Mouse (Mus musculus) small intestine, adult 2 months (tissue): ENCODE results near the gene Clic3. TPM values are rescaled to one million over a fixed set of nuclear protein-coding genes. Genes with fewer than 3 reads are reported as not detected.

Experiments
- H3K27ac ChIP-seq: fragments of 200-500 bp; 2 replicates; pipeline ENCODE4 v1.5.1; 2012; ENCODE audit warnings: low read depth, low read length, control low read depth, inconsistent platforms; ENCODE audit not compliant: insufficient read depth
- H3K27me3 ChIP-seq: fragments of 200-500 bp; 2 replicates; pipeline ENCODE4 v1.6.1; 2012; ENCODE audit warnings: mild to moderate bottlenecking, moderate library complexity, low read length, inconsistent platforms; ENCODE audit not compliant: control insufficient read depth, insufficient read depth
- H3K36me3 ChIP-seq: fragments of 200-500 bp; 2 replicates; pipeline ENCODE4 v1.6.1; 2012; ENCODE audit warnings: mild to moderate bottlenecking, low read length, control low read depth, inconsistent platforms; ENCODE audit not compliant: control insufficient read depth, insufficient read depth
- H3K4me1 ChIP-seq: fragments of 200-500 bp; 2 replicates; pipeline ENCODE4 v1.6.1; 2012; ENCODE audit warnings: low read length, inconsistent platforms, mixed read lengths; ENCODE audit not compliant: control insufficient read depth, insufficient read depth, insufficient read length
- H3K4me3 ChIP-seq: fragments of 200-500 bp; 2 replicates; pipeline ENCODE4 v1.5.1; 2012; ENCODE audit warnings: low read depth, mild to moderate bottlenecking, control low read depth, inconsistent platforms, low read length, moderate library complexity
- CTCF ChIP-seq: fragments of 200-500 bp; IDR thresholded peaks from 2 replicates; pipeline ENCODE4 v1.5.1; 2012; ENCODE audit warnings: low read depth, mild to moderate bottlenecking, control low read depth, inconsistent platforms, low read length, moderate library complexity, mixed read lengths; ENCODE audit not compliant: insufficient replicate concordance, insufficient read length; ENCODE audit errors: extremely low read depth
- POLR2A ChIP-seq: fragments of 200-500 bp; IDR thresholded peaks from 2 replicates; pipeline ENCODE4 v1.6.1; 2012; ENCODE audit warnings: low read depth, mild to moderate bottlenecking, control low read depth, inconsistent platforms, low read length, moderate library complexity
- WGBS: fragments of 180-500 bp; shearing (Covaris S2); methylation state at CpG from one replicate; pipeline ENCODE4 v1.1.7; 2018; 5-methylcytosine and 5-hydroxymethylcytosine counted together
- polyA plus RNA-seq: library from polyadenylated mRNA; depleted of rRNA; stranded (reverse); fragments of >200 nt; gene quantifications from 2 replicates; pipeline ENCODE4 v1.2.3, GENCODE M21; 2012

Clic3 gene
- polyA plus RNA-seq, 1 experiment = 0.38 TPM

DNA sequence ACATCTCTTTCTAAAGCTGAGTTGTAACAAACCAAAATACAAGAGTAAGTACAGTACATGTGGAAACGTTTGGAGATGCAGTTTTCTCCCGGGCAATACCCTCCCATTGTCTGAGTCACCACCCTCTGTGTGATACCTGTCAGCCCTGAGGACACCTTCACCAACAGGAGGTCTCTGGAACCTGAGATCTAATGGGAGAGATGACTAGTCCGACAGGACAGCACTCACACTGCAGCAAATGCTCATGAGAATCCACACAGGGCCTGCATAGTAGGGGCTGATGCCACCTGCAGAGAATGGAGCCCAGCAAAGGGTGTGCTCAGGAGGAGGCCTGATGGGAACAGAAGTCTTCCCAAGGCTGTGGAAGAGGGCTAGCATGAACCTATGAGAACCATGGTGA, 4.8 kb downstream of the Clic3 start:
- H3K27ac ChIP-seq = peak overlapping the region; percentile 79
- peaks cover 23% of the 10 kb centered on the region for H3K4me1 ChIP-seq
- WGBS = 14% methylated on average over 3 of the region's 3 CpGs
- TF ChIP-seq POLR2A (no peak), CTCF (no peak)
- 0 out of 2 replicates have a peak, but pooled peaks cover 2% of the 10 kb centered on the region for H3K36me3 ChIP-seq
- H3K27me3 ChIP-seq = no peaks in the 10 kb centered on the region
- no peak overlapping the region for H3K4me3 ChIP-seq

DNA sequence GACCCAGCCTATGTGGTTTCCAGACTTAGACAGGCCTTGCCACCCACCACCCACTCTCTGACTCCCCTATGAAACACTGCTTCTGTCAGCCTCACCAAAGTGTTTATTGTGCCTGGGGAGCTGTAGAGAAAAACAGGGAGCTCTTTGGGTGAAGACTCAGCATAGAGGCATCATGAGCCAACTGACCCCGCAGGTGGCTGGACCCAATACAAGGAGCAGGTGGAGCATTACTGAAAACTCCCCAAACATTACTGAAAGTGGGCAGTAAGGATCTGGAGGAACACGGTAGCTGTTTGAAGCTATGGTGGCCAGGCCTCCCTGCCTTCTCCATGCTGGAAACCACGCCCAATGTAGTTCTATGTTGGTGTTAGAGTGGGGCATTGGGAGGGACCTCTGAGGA, 7.0 kb downstream of the Clic3 start:
- Histone ChIP-seq H3K4me3 (no peak overlapping the region), H3K36me3 (0 out of 2 replicates have a peak, but pooled peaks cover 2% of the 10 kb centered on the region), H3K27ac (no peak overlapping the region), H3K27me3 (no peaks in the 10 kb centered on the region), H3K4me1 (peaks cover 15% of the 10 kb centered on the region)
- TF ChIP-seq CTCF = no peak
- no peak for TF ChIP-seq POLR2A
- 86% methylated on average over 3 of the region's 3 CpGs for WGBS

DNA sequence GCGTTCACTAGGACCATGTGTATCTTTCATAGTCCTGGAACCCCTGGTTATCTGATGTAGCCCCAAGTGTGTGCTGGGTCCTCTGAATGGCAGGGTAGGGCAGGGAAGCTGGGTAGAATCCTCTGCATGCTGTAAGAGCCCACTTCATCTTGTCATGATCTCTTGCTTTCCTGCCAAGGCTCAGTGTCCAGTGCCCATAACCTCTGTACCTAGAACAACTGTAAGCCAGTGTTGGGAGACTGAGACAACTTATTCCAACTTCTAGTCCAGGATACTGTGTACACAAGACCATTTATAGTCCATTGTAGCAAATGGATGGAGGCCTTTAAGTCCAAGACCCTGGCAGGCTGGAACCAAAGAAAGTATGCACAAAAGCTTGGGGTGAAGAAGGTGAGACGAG, 8.6 kb downstream of the Clic3 start:
- Histone ChIP-seq H3K27ac (peak overlapping the region; percentile 70), H3K27me3 (no peaks in the 10 kb centered on the region), H3K36me3 (no peaks in the 10 kb centered on the region), H3K4me3 (no peak overlapping the region), H3K4me1 (peaks cover 6% of the 10 kb centered on the region)
- 70% methylated on average over 2 of the region's 2 CpGs for WGBS
- no peak for TF ChIP-seq POLR2A
- TF ChIP-seq CTCF = no peak

DNA sequence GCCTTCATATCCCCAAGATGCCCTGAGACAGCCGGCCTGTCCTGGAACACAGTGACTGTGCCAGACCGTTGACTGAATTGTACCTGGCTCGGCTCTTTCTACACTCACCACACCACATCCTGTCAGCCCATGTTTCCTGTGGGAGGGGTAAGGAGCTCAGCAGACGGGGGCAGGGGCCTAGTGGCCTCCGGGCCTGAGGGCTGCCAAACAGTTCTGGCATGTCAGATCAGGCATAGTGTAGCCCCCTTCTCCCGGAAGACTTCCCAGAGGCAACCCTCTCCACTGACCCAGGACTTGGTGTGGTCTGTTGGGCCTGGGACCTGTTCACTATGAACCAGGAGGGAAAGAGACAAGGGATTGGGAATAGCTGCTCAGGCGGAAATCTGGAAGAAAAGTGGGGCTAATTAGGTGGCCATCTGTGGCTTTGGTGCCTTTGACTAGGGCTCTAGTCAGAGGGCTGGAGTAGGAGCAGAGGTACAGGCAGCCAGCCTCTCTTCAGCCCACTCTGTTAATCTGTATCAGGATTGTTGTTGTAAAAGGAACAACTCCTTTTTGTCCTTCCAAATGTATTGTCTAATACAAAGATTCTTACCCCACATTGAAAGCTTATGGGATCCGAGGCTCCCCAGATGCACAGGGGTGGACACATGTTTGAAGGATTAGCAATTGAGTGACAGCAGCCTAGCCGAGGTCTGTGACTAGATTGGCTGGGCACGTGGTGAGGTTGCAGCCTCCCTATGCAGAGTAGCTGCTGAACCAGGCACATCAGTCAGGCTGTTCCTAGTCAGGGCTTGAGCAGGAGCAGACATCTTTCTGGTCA, 9.4 kb downstream of the Clic3 start:
- peak overlapping the region; percentile 70 for H3K27ac ChIP-seq
- H3K27me3 ChIP-seq = no peaks in the 10 kb centered on the region
- no peaks in the 10 kb centered on the region for H3K36me3 ChIP-seq
- TF ChIP-seq POLR2A = no peak
- TF ChIP-seq CTCF = no peak
- WGBS = 64% methylated on average over 10 of the region's 10 CpGs
- H3K4me1 ChIP-seq = peaks cover 6% of the 10 kb centered on the region
- H3K4me3 ChIP-seq = no peak overlapping the region

DNA sequence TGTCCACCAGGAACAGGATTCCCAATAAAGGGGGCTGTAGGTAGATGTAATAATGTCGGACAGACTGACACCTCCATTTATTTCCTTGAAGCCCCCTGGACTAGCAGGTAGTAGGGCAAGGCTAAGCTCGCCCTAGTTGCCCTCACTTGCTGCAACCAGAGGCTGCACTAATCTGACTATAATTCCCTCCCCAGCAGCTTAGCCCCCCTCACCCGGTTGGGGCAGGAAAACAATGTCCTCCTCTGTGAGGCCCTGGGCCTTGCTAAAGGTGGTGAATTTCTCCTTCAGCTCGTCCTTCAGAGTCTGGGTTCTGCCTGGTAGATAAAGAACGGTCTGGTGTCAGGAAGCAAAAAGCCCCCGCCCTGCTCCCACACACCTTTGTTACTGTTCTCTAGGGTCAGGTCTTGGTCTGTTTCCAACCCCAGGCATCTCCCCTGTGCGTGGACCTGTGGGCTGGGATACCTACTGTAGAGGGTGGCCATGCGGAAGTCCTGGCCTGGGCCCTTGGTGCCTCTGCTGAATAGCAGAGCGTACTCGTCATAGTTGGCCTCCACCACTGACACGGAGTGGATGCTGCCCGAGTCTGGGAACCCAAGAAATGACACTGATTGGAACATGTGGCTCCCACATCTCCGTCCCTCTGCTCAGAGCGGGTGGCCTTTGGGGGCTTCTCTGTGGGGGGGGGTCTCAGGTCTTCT, 11.1 kb downstream of the Clic3 start:
- TF ChIP-seq CTCF = no peak
- no peak for TF ChIP-seq POLR2A
- no peaks in the 10 kb centered on the region; the same call in 1 of the 2 replicates for H3K4me1 ChIP-seq
- 85% methylated on average over 14 of the region's 14 CpGs for WGBS
- no peak overlapping the region for H3K4me3 ChIP-seq
- H3K27ac ChIP-seq = no peak overlapping the region
- H3K36me3 ChIP-seq = no peaks in the 10 kb centered on the region
- no peaks in the 10 kb centered on the region for H3K27me3 ChIP-seq

DNA sequence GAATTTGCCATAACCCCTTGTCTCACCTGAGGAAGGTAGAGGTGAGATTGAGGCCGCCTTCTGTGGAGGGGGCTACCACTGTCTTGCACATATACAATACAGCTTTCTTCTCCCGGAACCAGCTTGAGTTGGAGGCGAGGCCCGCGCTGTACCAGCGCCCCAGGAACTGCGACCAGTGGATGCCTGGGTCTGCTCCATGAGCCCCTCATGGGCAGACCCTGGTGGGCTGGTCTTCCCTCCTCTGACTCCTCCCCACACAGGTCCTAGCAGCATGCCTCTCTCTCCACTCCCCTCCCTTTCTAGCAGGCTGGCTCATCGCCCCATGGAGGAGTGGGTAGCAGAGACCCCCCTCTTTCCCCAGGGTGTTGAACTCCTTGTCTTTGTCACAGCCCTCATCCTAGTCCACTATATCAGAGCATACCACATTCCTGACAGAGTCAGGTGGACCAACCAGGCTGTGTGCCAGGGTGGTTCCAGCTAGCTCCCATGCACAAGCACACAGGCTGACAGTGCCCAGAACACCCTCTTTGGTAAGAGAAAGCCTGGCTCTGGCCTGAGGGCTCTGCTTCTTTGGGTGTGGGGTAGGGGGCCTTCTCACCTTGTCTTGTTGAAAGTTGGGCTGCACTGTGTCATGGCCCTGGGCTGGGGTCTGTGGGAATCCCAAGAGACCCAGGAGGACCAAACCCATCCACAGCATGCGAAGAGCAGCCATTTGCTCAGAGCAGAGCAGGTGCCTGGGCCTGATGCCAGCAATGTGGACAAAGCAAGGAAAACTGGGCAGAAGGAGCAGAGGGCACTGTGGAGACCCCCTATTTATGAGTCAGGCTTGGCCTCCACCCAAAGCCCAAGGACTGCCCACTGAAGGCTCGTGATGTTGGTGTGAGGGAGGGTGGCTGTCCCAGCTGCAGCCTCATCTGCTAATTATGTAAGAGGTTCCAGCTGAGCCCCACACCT, 12.6 kb downstream of the Clic3 start:
- Histone ChIP-seq H3K4me3 (no peak overlapping the region), H3K27ac (no peak overlapping the region), H3K27me3 (no peaks in the 10 kb centered on the region), H3K36me3 (no peaks in the 10 kb centered on the region), H3K4me1 (no peaks in the 10 kb centered on the region; the same call in 1 of the 2 replicates)
- 84% methylated on average over 10 of the region's 10 CpGs for WGBS
- no peak for TF ChIP-seq CTCF
- TF ChIP-seq POLR2A = no peak

DNA sequence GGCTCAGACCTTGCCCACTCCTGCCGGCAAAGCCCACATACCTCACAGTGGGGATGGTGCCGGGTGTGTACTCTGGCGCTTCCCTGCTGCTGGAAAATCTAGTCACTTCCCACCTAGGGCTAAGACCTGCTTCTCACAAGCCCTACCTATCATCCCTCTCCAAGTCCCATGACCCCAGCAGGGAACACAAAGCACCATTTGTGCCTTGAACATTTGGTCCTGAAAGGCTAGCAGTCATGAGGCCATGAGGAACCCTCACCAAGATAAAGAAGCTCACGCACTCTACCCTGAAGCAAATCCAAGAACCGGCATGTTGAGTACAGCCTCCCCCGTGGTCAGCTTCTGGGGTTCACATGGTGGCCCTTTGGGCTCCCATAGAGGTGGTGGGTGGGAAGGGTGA, 13.3 kb downstream of the Clic3 start, which contains the start of gene Ptgds:
Gene Ptgds, minus strand, starts transcription at position 78 of the 400 bp plus-strand sequence.
- H3K4me3 ChIP-seq = no peak within 1 kb of the TSS
- no peaks in the 10 kb centered on the region; the same call in 1 of the 2 replicates for H3K4me1 ChIP-seq
- no peaks in the 10 kb centered on the region for H3K36me3 ChIP-seq
- TF ChIP-seq CTCF (no peak), POLR2A (no peak)
- WGBS = 67% methylated on average over 6 of the region's 6 CpGs
- no peaks in the 10 kb centered on the region for H3K27me3 ChIP-seq
- H3K27ac ChIP-seq = no peak within 1 kb of the TSS
